Mouse (Mus musculus): Measurements from ENCODE around the gene Banf2.

Gene Banf2

DNA sequence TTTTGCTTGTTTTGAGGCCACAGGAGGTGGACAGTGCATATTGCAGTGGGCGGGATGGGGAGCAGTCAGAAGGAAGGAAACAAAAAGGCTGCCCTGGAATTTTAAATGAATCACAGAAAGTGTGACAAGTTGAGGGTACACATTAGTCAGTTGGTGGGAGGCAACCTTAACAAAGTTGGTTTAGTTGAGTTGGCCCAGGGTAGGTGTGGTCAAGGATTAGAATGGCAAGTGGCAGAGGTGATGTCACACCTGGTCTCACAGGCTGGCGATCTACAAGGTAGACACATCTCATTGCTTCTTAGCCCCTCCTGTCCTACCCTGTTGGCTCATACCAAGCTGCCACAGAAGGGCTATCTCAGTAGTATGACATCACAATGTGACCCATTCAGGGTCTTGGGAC is at the start of gene Banf2:
TSS of gene Banf2 (plus strand) at position 396 of the 400 bp plus-strand sequence.
- no peak for DNase-seq (ENCODE audit: low spot score)

DNA sequence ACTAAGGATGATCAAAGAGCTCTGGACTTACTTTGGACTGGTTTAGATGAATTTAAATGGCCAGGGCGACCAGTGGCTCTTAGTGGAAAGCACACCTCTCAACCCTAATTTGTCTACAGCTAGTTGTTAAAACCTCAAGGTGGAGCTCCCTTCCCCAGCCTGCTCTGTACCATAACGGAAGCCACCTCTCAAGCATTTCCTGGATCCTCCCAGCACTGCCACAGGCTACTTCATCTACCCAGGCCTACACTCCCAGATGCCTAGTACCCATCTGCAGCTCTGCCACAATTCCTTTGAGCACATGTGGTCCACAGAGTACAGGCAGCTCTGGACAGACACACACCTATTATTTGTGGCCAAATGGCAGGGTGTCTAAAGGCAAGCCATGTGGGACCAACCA is 49.4 kb upstream of the Banf2 start:
- no peak for DNase-seq (ENCODE audit: low spot score)

DNA sequence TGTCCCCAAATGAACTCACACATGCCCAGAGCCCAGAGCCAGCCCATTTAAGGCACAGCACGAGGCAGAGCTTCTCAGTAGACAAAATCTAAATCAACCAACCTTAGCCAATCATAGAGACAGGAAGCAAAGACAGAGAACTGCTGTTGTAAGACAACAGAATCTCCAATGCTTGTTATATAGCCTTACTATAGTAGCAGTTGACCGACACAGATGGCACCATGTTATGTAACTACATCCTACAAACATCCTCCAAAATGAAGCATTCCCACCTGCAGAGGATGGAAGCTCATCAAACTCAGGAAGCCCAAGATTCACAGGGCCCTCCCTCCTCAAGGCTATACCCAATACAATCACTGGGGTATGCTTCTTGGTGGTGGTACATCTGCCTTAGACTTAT is 45.4 kb upstream of the Banf2 start:
- no peak for DNase-seq (ENCODE audit: low spot score)

DNA sequence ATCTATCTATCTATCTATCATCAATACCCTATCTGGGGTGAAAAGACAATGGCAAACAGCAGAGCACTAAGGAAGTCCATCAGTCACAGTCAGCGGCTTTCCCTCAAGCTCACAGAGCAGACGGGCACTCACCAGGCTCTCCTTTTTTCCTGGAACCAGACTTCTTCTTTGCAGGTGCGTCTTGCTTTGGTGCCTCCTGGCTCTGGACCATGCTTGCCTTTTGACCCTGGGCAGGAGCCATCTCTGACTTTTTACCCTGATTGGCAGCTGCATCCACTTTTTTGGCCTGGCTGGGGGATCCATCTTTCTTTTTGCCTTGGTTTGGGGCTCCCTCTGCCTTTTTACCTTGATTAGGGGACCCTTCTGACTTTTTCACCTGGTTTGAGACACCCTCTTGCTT is 44.8 kb upstream of the Banf2 start:
- DNase-seq (ENCODE audit: low spot score): no peak

- no peak for DNase-seq (ENCODE audit: low spot score)
Observed at GRCm38 (mm10) chr2:143990997-143991396, 41.9 kb upstream of the Banf2 start.

GRCm38 (mm10) chr2:143991964-143992672 is 40.7 kb upstream of the Banf2 start:
- DNase-seq (ENCODE audit: low spot score): no peak

- no peak for DNase-seq (ENCODE audit: low spot score)
Observed at GRCm38 (mm10) chr2:143992977-143993376, 39.9 kb upstream of the Banf2 start.

DNA sequence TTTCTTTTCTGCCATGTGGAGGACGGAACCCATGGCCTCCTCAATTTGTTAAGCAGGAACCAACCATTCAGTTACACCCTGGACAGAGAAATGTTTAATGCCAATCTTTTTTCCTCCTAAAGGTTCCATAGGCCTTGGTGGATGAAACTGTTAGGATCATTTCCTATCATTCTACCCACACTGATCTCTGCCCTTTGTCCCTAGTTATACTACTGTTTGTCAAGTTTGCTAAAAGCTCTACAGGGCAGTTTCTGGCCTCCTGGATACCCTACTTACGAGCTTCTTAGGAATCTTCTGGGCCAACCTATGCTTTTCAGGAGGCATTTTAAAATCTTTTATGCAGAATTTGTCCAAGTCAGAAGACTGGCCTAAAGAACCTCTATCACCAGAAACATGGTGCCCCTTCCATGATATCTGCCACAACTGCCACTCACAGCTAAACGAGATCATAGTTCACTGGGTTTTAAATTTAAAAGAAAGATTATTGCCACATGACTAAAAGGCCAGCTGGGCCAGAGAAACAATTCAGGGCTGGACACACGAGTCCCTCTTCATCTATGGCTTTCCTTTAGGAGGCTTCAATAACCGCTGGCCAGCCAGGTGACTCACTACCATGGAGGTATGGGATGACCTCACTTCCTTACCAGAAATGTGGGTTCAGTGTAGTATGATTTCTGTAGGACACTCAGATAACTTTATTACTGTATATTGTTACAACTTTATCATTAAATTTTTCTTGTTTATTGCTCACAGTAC is 30.5 kb upstream of the Banf2 start:
- DNase-seq (ENCODE audit: low spot score): no peak

DNA sequence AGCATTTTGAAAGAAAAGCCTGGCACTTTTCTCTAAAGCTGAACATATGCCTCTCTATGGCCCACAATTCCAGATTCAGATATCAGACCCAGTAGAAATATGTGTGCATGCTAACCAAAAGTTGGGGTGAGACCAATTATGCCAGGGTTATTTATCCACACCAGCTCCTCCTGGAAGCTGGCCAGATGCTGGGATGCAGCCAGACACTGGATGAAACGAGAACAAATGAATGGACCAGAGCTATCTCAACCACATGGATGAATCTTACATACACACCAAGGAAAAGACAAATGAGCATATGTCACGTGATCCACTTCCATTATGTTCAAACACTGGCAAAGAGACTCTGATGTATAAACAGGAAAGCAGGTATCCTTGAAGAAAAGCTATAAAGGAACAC is 29.3 kb upstream of the Banf2 start:
- DNase-seq (ENCODE audit: low spot score): no peak

DNA sequence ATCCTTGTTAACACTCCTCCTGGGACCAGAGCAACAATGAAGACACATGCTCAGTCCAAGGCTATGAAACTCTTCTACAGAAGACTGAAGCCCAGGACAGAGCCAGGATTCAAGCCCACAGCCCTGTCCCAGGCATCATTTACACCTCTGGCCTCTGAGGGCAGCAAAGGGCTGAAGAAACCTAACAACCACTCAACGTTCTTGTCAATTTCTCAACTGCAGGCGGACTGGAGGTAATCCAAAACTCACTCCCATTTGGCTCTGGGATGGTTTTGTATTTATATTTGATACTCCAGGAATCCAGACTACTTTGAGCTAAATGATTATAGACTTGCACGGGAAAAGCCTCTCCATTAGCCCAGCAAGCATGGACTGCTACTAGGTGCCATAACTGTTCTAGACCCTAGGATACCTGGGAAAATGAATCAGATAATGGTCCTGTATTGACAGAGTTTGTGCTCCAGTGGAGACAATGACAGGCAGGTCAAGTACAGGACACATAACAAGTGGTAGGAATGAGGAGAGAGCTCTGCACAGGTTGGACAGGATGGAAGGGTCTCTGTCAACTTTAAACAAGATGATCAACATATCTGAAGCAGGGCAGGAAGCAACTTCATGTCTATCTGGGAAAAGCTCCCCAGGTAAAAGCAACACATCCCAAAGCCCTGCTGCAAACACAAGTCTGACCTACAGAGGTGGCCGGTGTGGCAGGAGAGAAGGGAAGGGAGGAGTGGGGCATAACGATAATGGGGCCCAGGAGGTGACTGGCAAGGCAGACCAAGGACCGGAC is 27.5 kb upstream of the Banf2 start:
- no peak for DNase-seq (ENCODE audit: low spot score)

- DNase-seq (ENCODE audit: low spot score): no peak
Observed at GRCm38 (mm10) chr2:144006686-144007085, 26.2 kb upstream of the Banf2 start.

DNA sequence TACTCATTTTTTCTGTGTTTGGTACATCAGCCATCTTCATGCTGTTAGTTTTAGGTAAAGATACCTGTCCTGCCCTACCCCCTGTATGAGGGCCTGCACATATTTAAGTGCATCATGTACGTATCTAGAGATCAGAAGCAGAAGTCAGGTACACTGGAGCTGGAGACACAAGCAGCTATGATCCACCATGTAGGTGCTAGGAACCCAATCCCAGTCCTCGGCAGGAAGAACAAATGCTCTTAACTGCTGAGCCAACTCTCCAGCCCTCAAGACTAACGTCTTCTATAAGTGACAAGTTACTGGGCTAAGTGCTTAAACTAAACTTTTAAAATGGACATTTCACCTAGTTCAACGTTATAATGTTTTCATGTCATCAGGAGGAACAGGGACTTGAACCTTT is 25.6 kb upstream of the Banf2 start:
- no peak for DNase-seq (ENCODE audit: low spot score)

DNA sequence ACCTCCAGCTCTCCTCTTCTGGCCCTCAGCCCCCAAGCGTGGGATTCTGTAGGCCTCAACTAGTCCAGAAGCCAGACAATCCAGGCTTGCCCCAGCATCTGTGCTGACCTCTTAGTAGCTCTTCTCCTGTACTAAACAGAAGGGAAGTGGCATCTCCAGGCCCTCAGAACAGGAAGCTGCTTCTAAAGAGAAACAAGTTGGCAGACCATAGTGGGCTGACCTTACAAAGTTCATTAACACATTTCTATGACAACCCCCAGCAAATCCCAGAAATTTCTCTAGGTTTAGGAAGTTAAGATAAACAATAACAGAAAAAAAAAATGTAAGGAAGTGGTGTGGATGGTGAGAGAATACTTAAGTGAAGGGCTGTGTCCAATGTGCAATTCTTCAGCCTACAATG is 23.8 kb upstream of the Banf2 start:
- no peak for DNase-seq (ENCODE audit: low spot score)

- no peak for DNase-seq (ENCODE audit: low spot score)
Observed at GRCm38 (mm10) chr2:144009551-144010281, 23.1 kb upstream of the Banf2 start.

- DNase-seq (ENCODE audit: low spot score): peak; percentile 55
Observed at GRCm38 (mm10) chr2:144010282-144011044, 22.4 kb upstream of the Banf2 start.

- DNase-seq (ENCODE audit: low spot score): peak; percentile 95
Observed at GRCm38 (mm10) chr2:144011080-144011551, 21.7 kb upstream of the Banf2 start, which contains the start of gene Rrbp1. Gene Rrbp1 (minus strand): TSS chr2:144011263.

- no peak for DNase-seq (ENCODE audit: low spot score)
Observed at GRCm38 (mm10) chr2:144014051-144014450, 18.8 kb upstream of the Banf2 start.

- DNase-seq (ENCODE audit: low spot score): no peak
Observed at GRCm38 (mm10) chr2:144014481-144014880, 18.4 kb upstream of the Banf2 start.

DNA sequence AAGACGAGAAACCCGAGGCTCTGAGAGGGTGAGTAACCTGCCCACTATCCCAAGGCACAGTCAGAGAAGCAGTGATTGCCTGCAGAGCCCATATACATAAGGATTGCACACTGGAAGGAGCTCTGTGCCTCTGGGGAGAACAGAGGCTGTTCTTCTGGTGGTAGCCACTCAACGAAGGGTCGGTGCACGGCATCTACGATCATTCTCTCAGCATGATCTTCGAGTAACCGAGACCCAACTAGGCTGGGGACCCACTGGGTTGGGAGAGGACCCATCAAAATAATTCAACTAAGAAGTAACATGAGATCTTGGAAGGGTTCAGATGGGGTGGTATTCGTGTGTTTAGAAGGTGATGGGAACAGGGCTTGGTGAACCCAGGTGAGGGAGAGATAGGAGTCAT is 17.0 kb upstream of the Banf2 start:
- DNase-seq (ENCODE audit: low spot score): no peak

DNA sequence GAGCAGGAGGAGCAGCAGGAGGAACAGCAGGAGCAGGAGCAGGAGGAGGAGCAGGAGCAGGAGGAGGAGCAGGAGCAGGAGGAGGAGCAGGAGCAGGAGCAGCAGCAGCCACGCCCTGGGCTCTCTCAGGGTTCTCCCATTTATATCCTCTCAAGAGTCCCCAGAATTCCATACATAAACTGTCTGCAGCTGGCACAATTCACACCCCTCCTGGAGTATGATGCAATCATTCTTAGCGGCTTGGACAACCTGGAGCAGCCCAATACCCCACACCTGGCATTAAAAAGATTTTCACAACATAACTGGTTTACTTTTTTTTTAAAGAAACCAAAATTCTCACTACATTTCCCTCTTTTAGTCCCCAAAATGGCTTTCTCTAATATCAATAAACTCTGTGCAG is 12.9 kb upstream of the Banf2 start:
- DNase-seq (ENCODE audit: low spot score): no peak

GRCm38 (mm10) chr2:144022441-144022840 is 10.4 kb upstream of the Banf2 start:
- DNase-seq (ENCODE audit: low spot score): no peak

Measured in urinary bladder, postnatal 10 days (tissue).